In the genomic region with DNA sequence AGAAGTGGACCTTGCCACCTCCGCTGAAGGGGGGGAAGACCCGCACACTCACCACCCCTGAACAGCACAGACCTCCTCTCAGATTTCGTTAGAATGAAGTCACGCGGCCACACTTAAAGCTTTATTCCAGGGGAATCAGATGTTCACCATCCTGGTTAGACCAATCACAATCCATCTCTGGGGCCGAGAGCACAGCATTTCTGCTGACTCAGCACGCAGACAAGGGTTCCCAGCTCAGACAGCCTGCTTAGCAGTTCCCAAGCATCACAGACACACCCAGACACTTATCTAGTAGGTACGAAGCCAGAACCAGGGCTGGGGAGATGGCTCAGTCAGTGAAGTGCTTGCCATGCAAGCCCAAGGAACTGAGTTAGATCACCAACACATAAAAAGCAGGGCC, we compare ENCODE assay signal across 23 mouse cellular contexts. TPM values are rescaled to one million over a fixed set of nuclear protein-coding genes. Genes with fewer than 3 reads are reported as not detected.
DNase-seq lines count a peak whose midpoint lies in the region; ATAC-seq and TF ChIP-seq lines count a peak whose summit lies in the region.
"Had no signal": no experiment of that assay in that cellular context is flagged by ENCODE, and none has a peak within 500 bp of the region (broad histone marks: within the 10 kb centered on the region; RNA-seq: fewer than 3 reads in every experiment).

No protein-coding gene starts in this region.

- no peak overlapping the region for H3K4me2 ChIP-seq in liver, embryonic 11.5 days
- H3K4me2 ChIP-seq in forebrain, postnatal 0 days (ENCODE audit: low read depth) = no peak overlapping the region
- no peak overlapping the region for H3K4me2 ChIP-seq in forebrain, embryonic 15.5 days (replicated peaks)
- H3K4me2 ChIP-seq: embryonic facial prominence, embryonic 15.5 days; forebrain, embryonic 12.5 days; heart, embryonic 13.5 days; hindbrain, embryonic 15.5 days had no signal

- TF ChIP-seq EP300 in ES-Bruce4 (IDR thresholded peaks at IDR 0.05; ENCODE audit: insufficient read depth, low read depth, low read length) = 0 out of 2 replicates have a peak, but pooled peaks have one; percentile 11

- 76% methylated on average over 8 of the region's 8 CpGs for WGBS in embryonic facial prominence, embryonic 10.5 days
- 65% methylated on average over 8 of the region's 8 CpGs for WGBS in liver, embryonic 11.5 days
- WGBS in forebrain, postnatal 0 days = 76% methylated on average over 8 of the region's 8 CpGs
- WGBS in forebrain, embryonic 15.5 days = 75% methylated on average over 8 of the region's 8 CpGs

- H3K4me1 ChIP-seq in ES-Bruce4 (ENCODE audit: control insufficient read depth, insufficient read depth, low read length) = peaks cover 4% of the 10 kb centered on the region
- peaks cover 30% of the 10 kb centered on the region for H3K4me1 ChIP-seq in embryonic facial prominence, embryonic 10.5 days
- H3K4me1 ChIP-seq in liver, embryonic 11.5 days (replicated peaks; ENCODE audit: control insufficient read depth, insufficient read depth, low read length) = no peaks in the 10 kb centered on the region
- no peaks in the 10 kb centered on the region for H3K4me1 ChIP-seq in forebrain, postnatal 0 days (ENCODE audit: insufficient read depth)
- no peaks in the 10 kb centered on the region for H3K4me1 ChIP-seq in forebrain, embryonic 15.5 days
- H3K4me1 ChIP-seq: forebrain, embryonic 12.5 days; hindbrain, embryonic 15.5 days had no signal

- TF ChIP-seq CTCF in ES-Bruce4 (IDR thresholded peaks at IDR 0.05; ENCODE audit: low read depth, low read length) = no peak
- no peak for TF ChIP-seq CTCF in forebrain, postnatal 0 days (IDR thresholded peaks at IDR 0.05; ENCODE audit: low read depth)

- peak; percentile 58 for DNase-seq in R1 (ENCODE audit: low read depth, low spot score)
- DNase-seq in embryonic facial prominence, embryonic 10.5 days (ENCODE audit: low spot score) = peak; percentile 18
- no peak for DNase-seq in liver, embryonic 11.5 days (ENCODE audit: low spot score)
- DNase-seq in forebrain, postnatal 0 days = no peak
- no peak for DNase-seq in gastrocnemius, adult 8-10 months (ENCODE audit: low spot score in 2 of 2)
- DNase-seq: adrenal gland, postnatal 25 days; cerebellum, adult 2 months; cerebellum, postnatal 10 days; gastrocnemius, adult 2 months; gastrocnemius, postnatal 36 days; heart, adult 11 months; heart, postnatal 36 days; kidney, adult 8-10 months had no signal

- ATAC-seq in megakaryocyte-erythroid progenitor cell, adult 5-6 weeks (replicated peaks; ENCODE audit: low FRiP score, low TSS enrichment, poor library complexity, severe bottlenecking) = 0 out of 2 replicates have a peak, but pooled peaks have one; percentile 45
- ATAC-seq in liver, embryonic 11.5 days (replicated peaks; ENCODE audit: low FRiP score) = no peak
- no peak for ATAC-seq in forebrain, postnatal 0 days
- ATAC-seq in forebrain, embryonic 15.5 days (replicated peaks) = no peak
- ATAC-seq: intestine, postnatal 0 days; Patski had no signal

- TF ChIP-seq POLR2A in ES-Bruce4 (IDR thresholded peaks at IDR 0.05; ENCODE audit: insufficient read depth, low read length) = no peak

- H3K36me3 ChIP-seq in ES-Bruce4 (ENCODE audit: control insufficient read depth, insufficient read depth, low read length, poor library complexity, severe bottlenecking) = no peaks in the 10 kb centered on the region
- no peaks in the 10 kb centered on the region for H3K36me3 ChIP-seq in embryonic facial prominence, embryonic 10.5 days (replicated peaks)
- no peaks in the 10 kb centered on the region for H3K36me3 ChIP-seq in liver, embryonic 11.5 days (ENCODE audit: control insufficient read depth, insufficient read depth, low read length)
- no peaks in the 10 kb centered on the region for H3K36me3 ChIP-seq in forebrain, postnatal 0 days (ENCODE audit: insufficient read depth)
- no peaks in the 10 kb centered on the region for H3K36me3 ChIP-seq in forebrain, embryonic 15.5 days
- H3K36me3 ChIP-seq: embryonic facial prominence, embryonic 15.5 days; forebrain, embryonic 12.5 days; heart, embryonic 13.5 days; hindbrain, embryonic 15.5 days had no signal

- no peaks in the 10 kb centered on the region for H3K9me3 ChIP-seq in ES-Bruce4 (replicated peaks; ENCODE audit: control insufficient read depth, insufficient read depth, low read length, poor library complexity, severe bottlenecking)
- H3K9me3 ChIP-seq in embryonic facial prominence, embryonic 10.5 days = no peaks in the 10 kb centered on the region
- H3K9me3 ChIP-seq in liver, embryonic 11.5 days (ENCODE audit: control insufficient read depth, low read length) = no peaks in the 10 kb centered on the region
- no peaks in the 10 kb centered on the region for H3K9me3 ChIP-seq in forebrain, postnatal 0 days (ENCODE audit: low read length)
- no peaks in the 10 kb centered on the region for H3K9me3 ChIP-seq in forebrain, embryonic 15.5 days
- H3K9me3 ChIP-seq: embryonic facial prominence, embryonic 15.5 days; forebrain, embryonic 12.5 days; heart, embryonic 13.5 days; hindbrain, embryonic 15.5 days had no signal

- H3K4me3 ChIP-seq in ES-Bruce4 (ENCODE audit: low read depth, low read length) = no peak overlapping the region
- H3K4me3 ChIP-seq in embryonic facial prominence, embryonic 10.5 days = no peak overlapping the region
- no peak overlapping the region for H3K4me3 ChIP-seq in liver, embryonic 11.5 days (ENCODE audit: low read depth, low read length)
- no peak overlapping the region for H3K4me3 ChIP-seq in forebrain, postnatal 0 days (ENCODE audit: low read depth, low read length)
- no peak overlapping the region for H3K4me3 ChIP-seq in forebrain, embryonic 15.5 days
- H3K4me3 ChIP-seq: embryonic facial prominence, embryonic 15.5 days; erythroblast, embryonic 14.5 days; forebrain, embryonic 12.5 days; gastrocnemius, adult 2 months; heart, embryonic 13.5 days; hindbrain, embryonic 15.5 days had no signal

- H3K27me3 ChIP-seq in ES-Bruce4 (ENCODE audit: control insufficient read depth, insufficient read depth, low read length, poor library complexity, severe bottlenecking) = no peaks in the 10 kb centered on the region
- H3K27me3 ChIP-seq in embryonic facial prominence, embryonic 10.5 days (replicated peaks; ENCODE audit: low read depth, poor library complexity, severe bottlenecking) = no peaks in the 10 kb centered on the region
- no peaks in the 10 kb centered on the region for H3K27me3 ChIP-seq in liver, embryonic 11.5 days (replicated peaks; ENCODE audit: control insufficient read depth, insufficient read depth, low read length)
- H3K27me3 ChIP-seq in forebrain, postnatal 0 days (ENCODE audit: insufficient read depth, low read length) = no peaks in the 10 kb centered on the region
- H3K27me3 ChIP-seq in forebrain, embryonic 15.5 days = no peaks in the 10 kb centered on the region
- H3K27me3 ChIP-seq: embryonic facial prominence, embryonic 15.5 days; forebrain, embryonic 12.5 days; hindbrain, embryonic 15.5 days; Patski had no signal

- no peak overlapping the region for H3K27ac ChIP-seq in ES-Bruce4 (ENCODE audit: insufficient read depth, low read length)
- H3K27ac ChIP-seq in embryonic facial prominence, embryonic 10.5 days (replicated peaks) = no peak overlapping the region
- H3K27ac ChIP-seq in liver, embryonic 11.5 days (ENCODE audit: low read depth, low read length) = no peak overlapping the region
- H3K27ac ChIP-seq in forebrain, postnatal 0 days (ENCODE audit: low read depth, low read length) = no peak overlapping the region
- no peak overlapping the region for H3K27ac ChIP-seq in forebrain, embryonic 15.5 days (replicated peaks)
- H3K27ac ChIP-seq: embryonic facial prominence, embryonic 15.5 days; forebrain, embryonic 12.5 days; gastrocnemius, adult 2 months; heart, embryonic 13.5 days; hindbrain, embryonic 15.5 days had no signal

- no peak overlapping the region for H3K9ac ChIP-seq in ES-Bruce4 (ENCODE audit: low read depth, poor library complexity, severe bottlenecking)
- no peak overlapping the region for H3K9ac ChIP-seq in liver, embryonic 11.5 days (ENCODE audit: low read depth, low read length)
- H3K9ac ChIP-seq in forebrain, postnatal 0 days = no peak overlapping the region
- no peak overlapping the region for H3K9ac ChIP-seq in forebrain, embryonic 15.5 days (replicated peaks)
- H3K9ac ChIP-seq: embryonic facial prominence, embryonic 15.5 days; forebrain, embryonic 12.5 days; heart, embryonic 13.5 days; hindbrain, embryonic 15.5 days had no signal

RNA-seq across cellular contexts. Expression of a gene that starts 15.3 kb away (rescaled TPM):
- polyA plus RNA-seq in ES-Bruce4 (2011; ENCODE audit: insufficient read depth, insufficient read length, low read depth, missing spikeins) = 111 and 112 TPM in 2 replicates
- polyA plus RNA-seq in embryonic facial prominence, embryonic 10.5 days (2016; fragmentation: Nextera tagmentation; extraction: Ambion mirVana) = 2.1 and 2.4 TPM in 2 replicates
- total RNA-seq in megakaryocyte-erythroid progenitor cell, adult 5-6 weeks (2014; fragmentation: Nextera tagmentation) = 6.8 and 9.9 TPM in 2 replicates
- total RNA-seq in megakaryocyte-erythroid progenitor cell, adult 5-6 weeks (2017) = 2.5 and 4.4 TPM in 2 replicates
- 2.5 TPM in 2 replicates for polyA plus RNA-seq in liver, embryonic 11.5 days (2014; fragmentation: Nextera tagmentation; extraction: Ambion mirVana)
- total RNA-seq in forebrain, postnatal 0 days (2014; rRNA removed) = 6.4 and 11.1 TPM in 2 replicates
- polyA plus RNA-seq in forebrain, postnatal 0 days (2015; fragmentation: Nextera tagmentation; extraction: Ambion mirVana) = 2.4 and 3.1 TPM in 2 replicates
- polyA plus RNA-seq in forebrain, embryonic 15.5 days (2015; fragmentation: Nextera tagmentation; extraction: Ambion mirVana) = 3.6 TPM in 2 replicates
- total RNA-seq in gastrocnemius, adult 8-10 months (2022) = 10 to 100 TPM; 19.1 to 26.4 (median 20.8) TPM

RNA-seq across cellular contexts. Expression of a gene that starts 28.6 kb away (rescaled TPM):
- 16.8 and 17.1 TPM in 2 replicates for polyA plus RNA-seq in ES-Bruce4 (2011; ENCODE audit: insufficient read depth, insufficient read length, low read depth, missing spikeins)
- 1.4 and 1.6 TPM in 2 replicates for polyA plus RNA-seq in embryonic facial prominence, embryonic 10.5 days (2016; fragmentation: Nextera tagmentation; extraction: Ambion mirVana)
- total RNA-seq in megakaryocyte-erythroid progenitor cell, adult 5-6 weeks (2014; fragmentation: Nextera tagmentation) = 0.39 and 0.99 TPM in 2 replicates
- 0.11 TPM in 1 of 2 replicates, not detected in the other for total RNA-seq in megakaryocyte-erythroid progenitor cell, adult 5-6 weeks (2017)
- 2.4 and 2.7 TPM in 2 replicates for polyA plus RNA-seq in liver, embryonic 11.5 days (2014; fragmentation: Nextera tagmentation; extraction: Ambion mirVana)
- 13.2 and 17.8 TPM in 2 replicates for total RNA-seq in forebrain, postnatal 0 days (2014; rRNA removed)
- polyA plus RNA-seq in forebrain, postnatal 0 days (2015; fragmentation: Nextera tagmentation; extraction: Ambion mirVana) = 4.6 and 7.6 TPM in 2 replicates
- polyA plus RNA-seq in forebrain, embryonic 15.5 days (2015; fragmentation: Nextera tagmentation; extraction: Ambion mirVana) = 3.0 and 3.3 TPM in 2 replicates
- 10 to 100 TPM in 3 of 4 experiments, 1 to 10 TPM in 1; 8.3 to 16.9 (median 12.9) TPM for total RNA-seq in gastrocnemius, adult 8-10 months (2022)

Comparison
In these comparisons a context has a peak if more than half of its experiments do, and no peak if none do; other contexts are left out.
1. DNase-seq: peak in R1 (single experiment) and embryonic facial prominence, embryonic 10.5 days (single experiment); none in liver, embryonic 11.5 days (single experiment), forebrain, postnatal 0 days (single experiment) and gastrocnemius, adult 8-10 months (0 of 2).
2. RNA of a gene that starts 15.3 kb away (polyA plus RNA-seq): 111 to 112 TPM in ES-Bruce4; 3.6 TPM in forebrain, embryonic 15.5 days, 2.4 to 3.1 TPM in forebrain, postnatal 0 days, 2.5 TPM in liver, embryonic 11.5 days and 2.1 to 2.4 TPM in embryonic facial prominence, embryonic 10.5 days; every median in the first group is over 10 times any median in the second.